Mouse (Mus musculus) testis, adult 2 months (tissue): Measurements from ENCODE around the gene Grasp. TPM values are rescaled to one million over a fixed set of nuclear protein-coding genes. Genes with fewer than 3 reads are reported as not detected.
A peak's percentile ranks its signal among the peaks of the same experiment; 100 is the strongest.

Source experiments
- H3K27ac ChIP-seq: fragments of 200-500 bp; 2 replicates; pipeline ENCODE4 v1.5.1; 2012; ENCODE audit warnings: low read depth, low read length; ENCODE audit not compliant: control insufficient read depth, insufficient read depth
- H3K27me3 ChIP-seq: fragments of 200-500 bp; 2 replicates; pipeline ENCODE4 v1.6.1; 2012; ENCODE audit warnings: mild to moderate bottlenecking, low read length, moderate library complexity; ENCODE audit not compliant: control insufficient read depth, insufficient read depth
- H3K36me3 ChIP-seq: fragments of 200-500 bp; 2 replicates; pipeline ENCODE4 v1.6.1; 2012; ENCODE audit warnings: mild to moderate bottlenecking, low read length; ENCODE audit not compliant: control insufficient read depth, insufficient read depth
- H3K4me1 ChIP-seq: fragments of 200-500 bp; 2 replicates; pipeline ENCODE4 v1.6.1; 2012; ENCODE audit warnings: low read length; ENCODE audit not compliant: control insufficient read depth, insufficient read depth
- H3K4me3 ChIP-seq: fragments of 200-500 bp; 2 replicates; pipeline ENCODE4 v1.5.1; 2012; ENCODE audit warnings: low read depth, mild to moderate bottlenecking, low read length, moderate library complexity, mixed read lengths; ENCODE audit not compliant: control insufficient read depth
- CTCF ChIP-seq: fragments of 200-500 bp; IDR thresholded peaks from 2 replicates; pipeline ENCODE4 v1.5.1; 2012; ENCODE audit warnings: low read depth, mild to moderate bottlenecking, inconsistent platforms, low read length, moderate library complexity; ENCODE audit not compliant: control insufficient read depth, insufficient read depth, insufficient replicate concordance
- POLR2A ChIP-seq: fragments of 200-500 bp; IDR thresholded peaks from 2 replicates; pipeline ENCODE4 v1.6.1; 2012; ENCODE audit warnings: low read depth, mild to moderate bottlenecking, inconsistent platforms, low read length, moderate library complexity; ENCODE audit not compliant: control insufficient read depth
- polyA plus RNA-seq: library from polyadenylated mRNA; depleted of rRNA; stranded (reverse); fragments of >200 nt; gene quantifications from 2 replicates; pipeline ENCODE4 v1.2.3, GENCODE M21; 2012; rRNA removed

Grasp gene
- 1.8 and 1.9 TPM in 2 replicates for polyA plus RNA-seq

GRCm38 (mm10) chr15:101224006-101224906, at the start of gene Grasp:
Gene Grasp (plus strand): TSS chr15:101224188.
- peaks cover 19% of the 10 kb centered on the region for H3K4me1 ChIP-seq
- TF ChIP-seq POLR2A (peak; percentile 87), CTCF (no peak)
- H3K27ac ChIP-seq, result peak within 1 kb of the TSS; percentile 14; the same call in 1 of the 2 replicates
- no peaks in the 10 kb centered on the region for H3K36me3 ChIP-seq
- no peaks in the 10 kb centered on the region; the same call in none of the 2 replicates for H3K27me3 ChIP-seq
- peak within 1 kb of the TSS; percentile 81 for H3K4me3 ChIP-seq

DNA sequence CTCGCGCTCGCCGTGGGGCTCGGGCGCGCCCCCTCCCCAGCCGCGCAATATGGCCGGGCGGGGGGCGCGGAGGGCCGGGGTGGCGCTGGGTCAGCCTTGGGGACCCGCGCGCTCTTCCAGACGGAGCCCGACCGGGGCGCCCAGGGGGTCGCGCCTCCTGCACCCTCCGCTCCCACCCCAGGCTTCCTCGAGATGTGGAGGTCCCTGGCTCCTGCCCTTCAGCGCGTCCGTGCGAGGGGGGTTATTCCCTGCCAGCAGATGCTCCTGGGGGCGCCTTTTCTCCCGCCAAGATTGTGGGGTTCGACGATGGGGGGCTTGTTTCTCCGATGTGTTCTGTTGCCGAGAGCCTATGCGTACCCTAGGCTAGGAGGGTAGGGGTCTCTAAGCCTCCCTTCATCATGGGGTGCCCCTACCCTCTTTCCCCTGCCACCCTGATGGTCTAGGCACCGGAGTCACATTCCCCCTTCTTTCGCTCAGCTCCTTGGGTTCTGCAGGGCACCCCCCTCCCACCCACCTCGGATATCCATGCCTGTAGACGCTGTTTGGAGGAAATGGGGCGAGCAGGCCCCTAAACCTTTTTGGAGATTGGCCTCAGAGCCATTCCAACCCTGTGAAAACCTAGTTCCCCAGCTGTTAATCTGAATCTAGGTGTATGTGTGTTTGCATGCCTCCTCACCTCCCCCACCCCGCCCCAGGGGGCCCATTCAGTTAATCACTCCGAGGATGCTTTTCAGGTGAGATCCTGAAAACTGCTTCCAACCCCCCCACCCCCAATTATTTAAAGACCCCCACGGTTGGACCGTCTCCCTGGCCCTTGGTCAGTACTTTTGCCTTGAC, 49.5 kb upstream of the Grasp start:
- Histone ChIP-seq H3K4me1 (peaks cover 15% of the 10 kb centered on the region), H3K27ac (peak overlapping the region; percentile 54), H3K36me3 (no peaks in the 10 kb centered on the region), H3K4me3 (peak overlapping the region; percentile 87), H3K27me3 (no peaks in the 10 kb centered on the region)
- no peak for TF ChIP-seq CTCF
- no peak for TF ChIP-seq POLR2A

DNA sequence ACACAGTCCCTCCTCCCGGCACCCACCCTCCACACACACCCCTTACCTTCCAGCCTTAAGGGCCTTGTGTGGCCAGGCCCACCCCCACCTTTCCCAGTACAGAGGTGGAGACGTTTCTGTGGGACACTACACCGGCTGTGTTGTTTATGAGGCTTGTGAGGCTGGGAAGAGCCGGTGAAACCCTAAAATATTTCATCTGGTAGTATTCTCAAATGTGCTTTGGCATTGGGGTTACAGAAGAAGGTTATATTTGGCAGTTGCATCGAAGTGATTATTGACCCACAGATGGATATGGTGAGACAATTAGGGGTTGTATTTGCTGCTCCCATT, 48.9 kb upstream of the Grasp start:
- TF ChIP-seq CTCF (no peak), POLR2A (no peak)
- Histone ChIP-seq H3K4me1 (peaks cover 15% of the 10 kb centered on the region), H3K36me3 (no peaks in the 10 kb centered on the region), H3K4me3 (peak overlapping the region; percentile 87), H3K27me3 (no peaks in the 10 kb centered on the region), H3K27ac (no peak overlapping the region)

DNA sequence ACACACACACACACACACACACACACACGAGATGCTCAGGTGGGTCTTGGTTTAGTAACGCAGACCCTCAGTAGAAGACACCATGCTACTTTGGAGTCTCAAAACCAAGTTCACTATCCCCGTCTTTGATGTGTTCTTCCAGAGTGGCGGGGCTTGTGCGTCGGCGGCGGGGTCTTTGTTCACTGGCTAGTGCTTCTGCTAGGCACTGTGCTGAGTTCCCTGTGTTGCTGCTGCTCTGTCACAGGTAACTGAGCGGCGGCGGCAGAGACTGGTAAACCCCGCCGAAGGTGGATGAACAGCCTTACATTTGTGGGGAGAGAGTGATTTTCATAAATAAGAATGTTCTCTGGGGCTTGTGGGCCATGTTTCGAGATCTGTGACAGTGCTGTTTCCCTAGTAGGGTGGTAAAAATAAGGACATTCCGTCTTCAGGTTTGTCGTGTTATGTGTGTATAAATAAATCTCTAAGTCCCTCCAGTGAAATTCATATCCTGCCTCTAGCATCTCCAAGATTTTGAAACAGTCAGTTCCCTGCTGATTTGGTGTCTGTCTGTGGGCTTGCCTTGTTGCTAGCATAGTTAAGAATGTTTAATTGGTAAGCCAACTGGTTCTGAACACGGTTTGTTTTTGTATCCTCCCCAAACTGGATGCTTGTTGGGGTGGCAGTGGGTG, 48.2 kb upstream of the Grasp start:
- Histone ChIP-seq H3K4me1 (peaks cover 15% of the 10 kb centered on the region), H3K36me3 (no peaks in the 10 kb centered on the region), H3K4me3 (peak overlapping the region; percentile 87), H3K27ac (no peak overlapping the region), H3K27me3 (no peaks in the 10 kb centered on the region)
- no peak for TF ChIP-seq CTCF
- TF ChIP-seq POLR2A, result no peak

- Histone ChIP-seq H3K4me1 (peaks cover 15% of the 10 kb centered on the region), H3K36me3 (no peaks in the 10 kb centered on the region), H3K27me3 (no peaks in the 10 kb centered on the region), H3K27ac (no peak overlapping the region), H3K4me3 (no peak overlapping the region)
- TF ChIP-seq CTCF (no peak), POLR2A (no peak)
Observed at GRCm38 (mm10) chr15:101176284-101176680, 47.7 kb upstream of the Grasp start.

- H3K27me3 ChIP-seq, result no peaks in the 10 kb centered on the region
- H3K27ac ChIP-seq, result no peak overlapping the region
- TF ChIP-seq CTCF, result no peak
- no peak for TF ChIP-seq POLR2A
- H3K4me3 ChIP-seq, result no peak overlapping the region
- H3K4me1 ChIP-seq, result peaks cover 15% of the 10 kb centered on the region
- no peaks in the 10 kb centered on the region for H3K36me3 ChIP-seq
Observed at GRCm38 (mm10) chr15:101176795-101177691, 46.9 kb upstream of the Grasp start.
